Mouse (Mus musculus) kidney, embryonic 16.5 days (tissue): Measurements from ENCODE around the gene Wnk3. TPM values are rescaled to one million over a fixed set of nuclear protein-coding genes. Genes with fewer than 3 reads are reported as not detected.

Source experiments
- ATAC-seq: fragments of 200-750 bp; cut with Nextera tagmentation; 2 replicates; pipeline ENCODE4 v1.8.0; 2017; ENCODE audit warnings: moderate TSS enrichment; ENCODE audit not compliant: low FRiP score, low TSS enrichment
- H3K27ac ChIP-seq: fragments of 300-500 bp; sonication (generic); 2 replicates; pipeline ENCODE4 v1.5.1; 2014; ENCODE audit warnings: low read length
- H3K27me3 ChIP-seq: fragments of 300-500 bp; sonication (generic); 2 replicates; pipeline ENCODE4 v1.6.1; 2014; ENCODE audit warnings: low read length, control low read depth, mixed read lengths; ENCODE audit not compliant: insufficient read depth
- H3K36me3 ChIP-seq: fragments of 300-500 bp; sonication (generic); 2 replicates; pipeline ENCODE4 v1.6.1; 2014; ENCODE audit warnings: low read length, control low read depth, mixed read lengths; ENCODE audit not compliant: insufficient read depth
- H3K4me1 ChIP-seq: fragments of 300-500 bp; sonication (generic); 2 replicates; pipeline ENCODE4 v1.6.1; 2014; ENCODE audit warnings: low read length, control low read depth, mixed read lengths; ENCODE audit not compliant: insufficient read depth
- H3K4me2 ChIP-seq: fragments of 300-500 bp; sonication (generic); replicated peaks from 2 replicates; pipeline ENCODE4 v1.6.1; 2014; ENCODE audit warnings: low read depth, low read length
- H3K4me3 ChIP-seq: fragments of 300-500 bp; sonication (generic); 2 replicates; pipeline ENCODE4 v1.5.1; 2014; ENCODE audit warnings: mild to moderate bottlenecking, low read length
- H3K9ac ChIP-seq: fragments of 300-500 bp; sonication (generic); replicated peaks from 2 replicates; pipeline ENCODE4 v1.6.1; 2014; ENCODE audit warnings: low read length
- H3K9me3 ChIP-seq: fragments of 300-500 bp; sonication (generic); 2 replicates; pipeline ENCODE4 v1.6.1; 2016; ENCODE audit warnings: low read length, control low read depth
- WGBS: fragments of 180-500 bp; shearing (Covaris S2); extraction: QIAGEN DNeasy Blood & Tissue Kit; methylation state at CpG from one replicate; pipeline ENCODE4 v1.1.7; 2014; 5-methylcytosine and 5-hydroxymethylcytosine counted together
- polyA plus RNA-seq: library from polyadenylated mRNA; unstranded; fragments of >200 nt; fragmentation: Nextera tagmentation; extraction: Ambion mirVana; gene quantifications from 2 replicates; pipeline ENCODE4 v1.2.1, GENCODE M21; 2015

Wnk3 gene
- polyA plus RNA-seq, 1 experiment from 2014 or later = 2.2 TPM

- WGBS = 20% methylated on average over 46 of the region's 56 CpGs
- Histone ChIP-seq H3K4me3 (peak within 1 kb of the TSS; percentile 63), H3K27me3 (peaks cover 11% of the 10 kb centered on the region; the same call in 1 of the 2 replicates), H3K4me1 (peaks cover 10% of the 10 kb centered on the region; the same call in 1 of the 2 replicates), H3K4me2 (peak within 1 kb of the TSS; percentile 65), H3K9me3 (no peaks in the 10 kb centered on the region), H3K9ac (peak within 1 kb of the TSS; percentile 70), H3K27ac (peak within 1 kb of the TSS; percentile 86), H3K36me3 (no peaks in the 10 kb centered on the region)
- peak; percentile 94 for ATAC-seq
Observed at GRCm38 (mm10) chrX:151343761-151344500, 146.1 kb downstream of the Wnk3 start, which contains the start of gene Fam120c. TSS of gene Fam120c (plus strand) at chrX:151344175.

DNA sequence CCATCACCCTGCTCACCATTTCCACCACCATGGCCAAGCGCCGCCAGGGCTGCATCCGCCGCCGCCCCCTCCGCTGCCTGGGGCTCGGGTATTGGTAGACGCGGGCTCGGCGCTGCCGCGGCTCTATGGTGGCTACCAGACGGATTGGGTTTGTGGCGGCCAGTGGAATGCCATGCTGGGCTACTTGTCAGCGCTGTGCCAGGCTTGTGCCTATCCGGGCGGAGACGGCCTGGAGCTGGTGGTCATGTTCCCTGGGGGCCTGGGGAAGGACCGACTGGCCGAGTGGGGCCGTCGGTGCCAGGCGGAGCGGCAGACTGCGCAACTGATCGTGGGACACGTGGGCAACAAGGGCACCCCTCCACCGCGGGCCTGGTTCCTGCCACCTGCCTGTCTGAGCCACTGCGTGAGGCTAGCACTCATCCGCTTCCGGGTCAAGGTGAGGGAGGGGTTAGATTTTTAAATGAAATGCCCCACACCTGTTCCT, 146.7 kb downstream of the Wnk3 start:
- no peaks in the 10 kb centered on the region for H3K9me3 ChIP-seq
- peaks cover 11% of the 10 kb centered on the region; the same call in 1 of the 2 replicates for H3K27me3 ChIP-seq
- WGBS = 31% methylated on average over 33 of the region's 33 CpGs
- peak overlapping the region; percentile 65 for H3K4me2 ChIP-seq
- peaks cover 10% of the 10 kb centered on the region; the same call in 1 of the 2 replicates for H3K4me1 ChIP-seq
- peak overlapping the region; percentile 70 for H3K9ac ChIP-seq
- peak; percentile 68 for ATAC-seq
- no peaks in the 10 kb centered on the region for H3K36me3 ChIP-seq
- H3K27ac ChIP-seq = peak overlapping the region; percentile 86
- H3K4me3 ChIP-seq = peak overlapping the region; percentile 63

- 33% methylated on average over 11 of the region's 11 CpGs for WGBS
Observed at GRCm38 (mm10) chrX:151345333-151346125, 147.7 kb downstream of the Wnk3 start.

DNA sequence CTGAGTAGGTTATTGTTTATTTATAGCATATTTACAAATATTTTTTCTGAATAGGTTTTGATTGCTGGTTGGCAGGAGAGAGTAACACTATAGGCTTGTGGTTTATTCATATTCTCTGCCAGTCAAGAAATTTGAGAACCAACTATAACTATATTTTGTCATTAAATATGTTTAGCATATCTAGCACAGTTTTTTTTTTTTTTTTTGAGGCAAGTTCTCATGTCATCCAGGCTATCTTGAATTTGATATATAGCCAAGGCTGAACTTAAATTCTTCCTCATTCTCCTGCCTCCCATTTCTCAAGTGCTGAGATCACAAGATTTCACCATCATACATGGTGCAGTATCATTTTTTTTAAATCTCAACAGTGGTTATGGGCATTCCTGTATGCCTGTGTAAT, 149.4 kb downstream of the Wnk3 start:
- H3K27me3 ChIP-seq = peaks cover 3% of the 10 kb centered on the region; the same call in 1 of the 2 replicates
- H3K9me3 ChIP-seq = no peaks in the 10 kb centered on the region
- no peak overlapping the region for H3K9ac ChIP-seq
- no peaks in the 10 kb centered on the region for H3K36me3 ChIP-seq
- no peak overlapping the region for H3K27ac ChIP-seq
- H3K4me1 ChIP-seq = peaks cover 10% of the 10 kb centered on the region; the same call in 1 of the 2 replicates
- no peak for ATAC-seq
- H3K4me3 ChIP-seq = no peak overlapping the region
- no peak overlapping the region for H3K4me2 ChIP-seq

More at GRCm38 (mm10) chrX:151345333-151346125, 147.7 kb downstream of the Wnk3 start:
- peaks cover 10% of the 10 kb centered on the region; the same call in 1 of the 2 replicates for H3K4me1 ChIP-seq
- no peaks in the 10 kb centered on the region for H3K36me3 ChIP-seq
- H3K4me2 ChIP-seq = peak overlapping the region; percentile 65
- H3K4me3 ChIP-seq = peak overlapping the region; percentile 63
- ATAC-seq = no peak
- peaks cover 7% of the 10 kb centered on the region; the same call in 1 of the 2 replicates for H3K27me3 ChIP-seq
- no peaks in the 10 kb centered on the region for H3K9me3 ChIP-seq
- H3K9ac ChIP-seq = no peak overlapping the region
- H3K27ac ChIP-seq = no peak overlapping the region

GRCm38 (mm10) chrX:151349322-151349721, 151.4 kb downstream of the Wnk3 start:
- Histone ChIP-seq H3K36me3 (0 out of 2 replicates have a peak, but pooled peaks cover 2% of the 10 kb centered on the region), H3K27me3 (no peaks in the 10 kb centered on the region; the same call in 1 of the 2 replicates), H3K27ac (no peak overlapping the region), H3K9me3 (no peaks in the 10 kb centered on the region), H3K4me1 (peaks cover 10% of the 10 kb centered on the region; the same call in 1 of the 2 replicates), H3K4me3 (no peak overlapping the region), H3K4me2 (no peak overlapping the region), H3K9ac (no peak overlapping the region)
- no peak for ATAC-seq
- 86% methylated on average over 5 of the region's 5 CpGs for WGBS

Other genes starting within 250 kb of the Wnk3 start
- 24.5 and 29.1 TPM in 2 replicates for gene Gnl3l, start 180.8 kb upstream of the Wnk3 start, polyA plus RNA-seq
- 11.8 and 13.1 TPM in 2 replicates for gene Fgd1, start 151.9 kb upstream of the Wnk3 start, polyA plus RNA-seq
- gene Tsr2, start 101.5 kb upstream of the Wnk3 start, polyA plus RNA-seq = 43.1 and 44.7 TPM in 2 replicates
- gene Fam120c, start 146.1 kb downstream of the Wnk3 start, polyA plus RNA-seq = 4.0 and 5.3 TPM in 2 replicates